Mouse (Mus musculus) liver, embryonic 16.5 days (tissue): ENCODE measurements around the gene Gm45208. TPM values are rescaled to one million over a fixed set of nuclear protein-coding genes. Genes with fewer than 3 reads are reported as not detected.
"Not testable (repeated sequence)": the region's sequence is repeated elsewhere in the genome, so short reads cannot be mapped to it uniquely, and the experiment has no call there.

Experiments
- ATAC-seq: fragments of 200-750 bp; cut with Nextera tagmentation; 2 replicates; pipeline ENCODE4 v1.8.0; 2017; ENCODE audit warnings: low read depth, mild to moderate bottlenecking, moderate number of reproducible peaks, moderate library complexity
- H3K27ac ChIP-seq: fragments of 300-500 bp; sonication (generic); 2 replicates; pipeline ENCODE4 v1.5.1; 2014; ENCODE audit warnings: mild to moderate bottlenecking, low read length
- H3K27me3 ChIP-seq: fragments of 300-500 bp; sonication (generic); 2 replicates; pipeline ENCODE4 v1.6.1; 2014; ENCODE audit warnings: low read depth, low read length, mixed read lengths; ENCODE audit not compliant: control insufficient read depth, insufficient read depth
- H3K36me3 ChIP-seq: fragments of 300-500 bp; sonication (generic); 2 replicates; pipeline ENCODE4 v1.6.1; 2014; ENCODE audit warnings: mild to moderate bottlenecking; ENCODE audit not compliant: control insufficient read depth, insufficient read depth
- H3K4me1 ChIP-seq: fragments of 300-500 bp; sonication (generic); 2 replicates; pipeline ENCODE4 v1.6.1; 2014; ENCODE audit warnings: low read depth, low read length, mixed read lengths; ENCODE audit not compliant: control insufficient read depth
- H3K4me2 ChIP-seq: fragments of 300-500 bp; sonication (generic); 2 replicates; pipeline ENCODE4 v1.6.1; 2014; ENCODE audit warnings: low read depth, low read length, mixed read lengths
- H3K4me3 ChIP-seq: fragments of 300-500 bp; sonication (generic); 2 replicates; pipeline ENCODE4 v1.5.1; 2014; ENCODE audit warnings: low read depth, mild to moderate bottlenecking, low read length
- H3K9ac ChIP-seq: fragments of 300-500 bp; sonication (generic); 2 replicates; pipeline ENCODE4 v1.6.1; 2014; ENCODE audit warnings: low read depth, low read length
- H3K9me3 ChIP-seq: fragments of 300-500 bp; sonication (generic); replicated peaks from 2 replicates; pipeline ENCODE4 v1.6.1; 2016; ENCODE audit warnings: low read length; ENCODE audit not compliant: control insufficient read depth
- WGBS: fragments of 180-500 bp; shearing (Covaris S2); extraction: QIAGEN DNeasy Blood & Tissue Kit; methylation state at CpG from one replicate; pipeline ENCODE4 v1.1.7; 2014; ENCODE audit not compliant: insufficient replicate concordance; 5-methylcytosine and 5-hydroxymethylcytosine counted together
- polyA plus RNA-seq: library from polyadenylated mRNA; unstranded; fragments of >200 nt; fragmentation: Nextera tagmentation; extraction: Ambion mirVana; gene quantifications from 2 replicates; pipeline ENCODE4 v1.2.1, GENCODE M21; 2015

Gm45208 gene
- polyA plus RNA-seq, 1 experiment from 2014 or later, result 0.27 TPM

DNA sequence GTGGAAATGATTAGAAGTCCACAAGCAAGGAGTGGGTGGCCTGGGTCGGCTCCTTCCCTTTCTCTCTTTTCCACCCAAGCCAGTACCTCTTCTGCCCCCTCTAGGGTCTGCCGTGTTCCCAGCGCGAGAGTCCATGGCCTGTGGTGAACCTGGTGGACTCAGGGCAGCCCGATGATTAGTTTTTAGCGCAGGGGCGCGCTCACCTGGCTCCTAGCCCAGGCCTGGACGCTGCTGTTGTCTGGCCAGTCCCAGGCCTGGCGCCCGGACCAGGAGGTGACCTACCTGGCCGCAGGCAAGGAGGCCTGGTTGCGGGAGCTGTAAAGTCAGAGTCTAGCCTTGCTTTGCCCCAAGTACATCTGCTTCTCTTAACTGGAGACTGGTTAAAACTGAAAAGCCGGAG, 41.2 kb upstream of the Gm45208 start, which contains the start of gene Magix:
Gene Magix (minus strand): TSS at position 388 of the 400 bp plus-strand sequence.
- Histone ChIP-seq H3K27me3 (no peaks in the 10 kb centered on the region), H3K36me3 (no peaks in the 10 kb centered on the region), H3K9ac (0 out of 2 replicates have a peak within 1 kb of the TSS, but pooled peaks have one; percentile 31), H3K4me2 (peak within 1 kb of the TSS; percentile 55), H3K27ac (no peak within 1 kb of the TSS), H3K9me3 (no peaks in the 10 kb centered on the region), H3K4me3 (peak within 1 kb of the TSS; percentile 38; the same call in 1 of the 2 replicates), H3K4me1 (no peaks in the 10 kb centered on the region)
- peak; percentile 44 for ATAC-seq
- 66% methylated on average over 14 of the region's 14 CpGs for WGBS

DNA sequence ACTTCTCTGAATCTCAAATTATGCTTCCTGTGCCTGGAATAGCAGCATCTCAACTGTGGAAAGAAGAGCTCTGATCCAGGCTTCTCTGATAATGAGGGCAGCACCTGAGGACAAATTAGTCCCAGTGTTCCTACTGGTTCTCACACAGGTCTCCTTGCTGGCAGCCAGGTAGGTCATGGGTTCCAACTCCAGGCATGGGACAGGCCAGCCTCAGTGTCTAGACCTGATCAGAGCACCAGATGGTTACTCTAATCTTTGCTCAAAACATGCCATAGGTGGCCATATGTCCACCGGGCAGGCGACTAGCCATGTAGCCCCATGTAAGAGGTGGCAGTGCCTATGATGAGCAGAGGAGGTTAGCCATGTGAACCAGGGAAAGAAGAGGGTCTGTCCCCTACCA, 33.7 kb upstream of the Gm45208 start:
- Histone ChIP-seq H3K9ac (no peak overlapping the region), H3K4me1 (no peaks in the 10 kb centered on the region), H3K4me2 (no peak overlapping the region), H3K36me3 (no peaks in the 10 kb centered on the region), H3K4me3 (no peak overlapping the region), H3K27ac (no peak overlapping the region), H3K9me3 (no peaks in the 10 kb centered on the region), H3K27me3 (no peaks in the 10 kb centered on the region)
- WGBS, result 61% methylated on average over 2 of the region's 2 CpGs
- ATAC-seq, result no peak

GRCm38 (mm10) chrX:7690486-7690885, 31.6 kb upstream of the Gm45208 start:
- Histone ChIP-seq H3K9me3 (no peaks in the 10 kb centered on the region), H3K4me1 (no peaks in the 10 kb centered on the region), H3K4me2 (no peak overlapping the region), H3K4me3 (no peak overlapping the region), H3K9ac (no peak overlapping the region), H3K27ac (no peak overlapping the region), H3K27me3 (no peaks in the 10 kb centered on the region), H3K36me3 (no peaks in the 10 kb centered on the region)
- no peak for ATAC-seq
- WGBS, result 44% methylated on average over 3 of the region's 3 CpGs

- Histone ChIP-seq H3K9me3 (no peaks in the 10 kb centered on the region), H3K4me2 (no peak overlapping the region), H3K4me1 (no peaks in the 10 kb centered on the region; the same call in 1 of the 2 replicates), H3K4me3 (no peak overlapping the region), H3K27me3 (no peaks in the 10 kb centered on the region), H3K9ac (no peak overlapping the region), H3K36me3 (no peaks in the 10 kb centered on the region), H3K27ac (no peak overlapping the region)
- 29% methylated on average over 4 of the region's 4 CpGs for WGBS
- ATAC-seq, result no peak
Observed at GRCm38 (mm10) chrX:7692862-7693261, 29.2 kb upstream of the Gm45208 start.

DNA sequence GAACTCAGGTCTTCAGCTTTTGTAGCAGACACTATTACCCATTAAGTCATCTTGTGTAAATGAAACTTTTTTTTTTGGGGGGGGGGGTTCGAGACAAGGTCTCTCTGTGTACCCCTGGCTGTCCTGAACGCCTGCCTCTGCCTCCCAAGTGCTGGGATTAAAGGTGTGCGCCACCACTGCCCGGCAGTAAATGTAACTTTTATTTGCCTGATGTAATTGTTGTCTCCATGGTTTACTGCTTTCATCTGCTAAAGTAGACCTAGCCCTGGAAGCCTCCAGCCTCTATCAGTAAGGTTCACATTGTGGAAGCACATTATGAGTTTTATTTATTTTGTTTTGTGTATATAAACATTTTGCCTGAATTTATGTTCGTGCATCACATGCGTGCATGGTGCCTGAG, 25.5 kb upstream of the Gm45208 start:
- Histone ChIP-seq H3K4me1 (no peaks in the 10 kb centered on the region; the same call in none of the 2 replicates), H3K36me3 (peaks cover 4% of the 10 kb centered on the region; the same call in 1 of the 2 replicates), H3K27ac (no peak overlapping the region), H3K4me3 (peak overlapping the region; percentile 75), H3K9me3 (no peaks in the 10 kb centered on the region), H3K27me3 (no peaks in the 10 kb centered on the region), H3K9ac (no peak overlapping the region), H3K4me2 (peak overlapping the region; percentile 37)
- no peak for ATAC-seq
- 32% methylated on average over 6 of the region's 6 CpGs for WGBS

DNA sequence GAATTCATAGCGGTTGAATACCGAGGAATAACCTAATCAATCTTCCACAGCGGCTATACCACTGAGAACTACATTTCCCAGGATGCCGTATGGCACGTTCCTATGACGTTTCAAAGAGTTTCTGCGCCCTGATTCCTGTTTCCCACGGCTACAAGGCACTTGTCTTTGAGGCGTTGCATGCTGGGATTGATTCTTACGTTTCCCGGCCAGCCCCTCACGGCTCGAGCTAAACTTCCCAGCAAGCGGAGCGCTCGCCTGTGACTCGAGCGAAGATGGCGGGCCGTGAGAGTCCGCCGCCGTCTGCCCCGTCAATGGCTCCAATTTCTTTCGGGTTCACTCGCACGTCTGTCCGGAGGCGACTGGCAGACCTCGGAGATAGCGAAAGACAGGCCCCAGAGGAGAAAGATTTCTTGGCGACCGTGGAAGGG, 25.1 kb upstream of the Gm45208 start, which contains the start of gene Gpkow:
Gene Gpkow (plus strand): TSS at position 178 of the 428 bp plus-strand sequence.
- Histone ChIP-seq H3K27me3 (no peaks in the 10 kb centered on the region), H3K36me3 (peaks cover 4% of the 10 kb centered on the region; the same call in 1 of the 2 replicates), H3K4me3 (peak within 1 kb of the TSS; percentile 75), H3K27ac (peak within 1 kb of the TSS; percentile 64), H3K9me3 (no peaks in the 10 kb centered on the region), H3K9ac (peak within 1 kb of the TSS; percentile 77), H3K4me1 (no peaks in the 10 kb centered on the region; the same call in none of the 2 replicates), H3K4me2 (peak within 1 kb of the TSS; percentile 44)
- WGBS, result 11% methylated on average over 33 of the region's 33 CpGs
- ATAC-seq, result peak; percentile 97

GRCm38 (mm10) chrX:7713764-7714134, 8.3 kb upstream of the Gm45208 start:
- WGBS, result 20% methylated on average over 6 of the region's 12 CpGs
- Histone ChIP-seq H3K9ac (0 out of 2 replicates have a peak overlapping the region, but pooled peaks have one; percentile 31), H3K4me3 (peak overlapping the region; percentile 51), H3K4me2 (peak overlapping the region; percentile 64)
- peak; percentile 8; the same call in 1 of the 2 replicates for ATAC-seq
- not testable (repeated sequence) for H3K9me3 ChIP-seq, H3K4me1 ChIP-seq, H3K36me3 ChIP-seq, H3K27me3 ChIP-seq, H3K27ac ChIP-seq

DNA sequence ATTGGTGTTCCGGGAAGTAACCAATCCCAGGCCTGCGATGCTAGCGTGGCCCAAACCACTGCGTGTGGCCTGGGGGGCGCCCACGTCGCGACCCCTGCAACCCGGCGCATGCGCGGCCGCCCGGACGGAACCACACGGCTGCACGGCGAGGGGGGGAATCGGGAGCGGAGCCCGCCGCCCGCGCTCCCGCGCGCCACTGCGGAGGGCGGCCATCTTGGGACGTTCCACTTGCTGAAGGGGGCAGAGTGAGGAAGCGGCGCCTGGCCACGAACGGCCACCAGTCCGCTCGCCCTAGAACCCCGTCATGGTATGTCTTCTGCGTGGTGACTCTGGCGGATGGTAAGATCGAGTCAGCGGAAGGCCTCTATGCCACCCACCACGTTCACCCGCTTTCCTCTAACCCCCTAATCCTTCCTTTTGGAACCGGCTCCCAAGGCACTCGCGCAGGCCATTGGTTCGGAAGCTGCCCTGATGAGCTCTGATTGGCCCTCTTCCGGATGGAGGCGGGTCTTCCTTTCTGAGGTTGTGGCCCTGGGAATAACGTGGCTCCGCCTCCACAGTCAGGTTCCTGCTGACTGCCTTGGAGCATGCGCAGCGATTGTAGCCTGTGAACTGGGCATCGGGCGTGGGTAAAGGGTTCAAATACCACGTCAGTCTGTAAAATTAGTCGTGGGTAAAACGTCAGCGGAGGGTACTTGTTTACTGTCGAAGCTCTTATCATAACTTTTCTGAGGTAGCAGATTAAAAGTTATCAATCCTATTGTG, 7.7 kb upstream of the Gm45208 start, which contains the start of gene Wdr45:
Gene Wdr45 (plus strand): TSS at position 199 of the 765 bp plus-strand sequence.
- ATAC-seq, result peak; percentile 94
- Histone ChIP-seq H3K9ac (0 out of 2 replicates have a peak within 1 kb of the TSS, but pooled peaks have one; percentile 31), H3K4me3 (peak within 1 kb of the TSS; percentile 51), H3K4me2 (peak within 1 kb of the TSS; percentile 64)
- not testable (repeated sequence) for H3K4me1 ChIP-seq, H3K27ac ChIP-seq, H3K9me3 ChIP-seq, H3K27me3 ChIP-seq, H3K36me3 ChIP-seq
- WGBS, result 14% methylated on average over 34 of the region's 60 CpGs

DNA sequence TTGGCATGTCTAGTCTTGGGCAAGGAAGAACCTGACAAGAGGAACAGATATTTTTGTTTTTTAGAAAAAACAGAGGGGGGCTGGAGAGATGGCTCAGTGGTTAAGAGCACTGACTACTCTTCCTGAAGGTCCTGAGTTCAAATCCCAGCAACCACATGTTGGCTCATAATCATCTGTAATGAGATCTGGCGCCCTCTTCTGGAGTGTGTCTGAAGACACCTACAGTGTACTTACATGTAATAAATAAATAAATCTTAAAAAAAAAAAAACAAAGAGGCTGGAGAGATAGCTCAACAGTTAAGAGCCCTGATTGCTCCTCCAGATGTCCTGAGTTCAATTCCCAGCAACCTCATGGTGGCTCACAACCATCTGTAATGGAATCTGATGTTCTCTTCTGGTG, 6.0 kb upstream of the Gm45208 start:
- H3K27ac ChIP-seq, H3K4me3 ChIP-seq, H3K4me2 ChIP-seq, H3K27me3 ChIP-seq, H3K36me3 ChIP-seq, ATAC-seq, H3K9ac ChIP-seq, H3K9me3 ChIP-seq, H3K4me1 ChIP-seq: not testable (repeated sequence)
- 35% methylated on average over 1 of the region's 1 CpGs for WGBS
